Mouse (Mus musculus): ENCODE measurements at regions not wholly inside any gene's neighbourhood (a gene's known extent, or its start where the extent isn't known, plus 50 kb on each side); places are given as distances from the start of the nearest gene placed in this dataset.

DNA sequence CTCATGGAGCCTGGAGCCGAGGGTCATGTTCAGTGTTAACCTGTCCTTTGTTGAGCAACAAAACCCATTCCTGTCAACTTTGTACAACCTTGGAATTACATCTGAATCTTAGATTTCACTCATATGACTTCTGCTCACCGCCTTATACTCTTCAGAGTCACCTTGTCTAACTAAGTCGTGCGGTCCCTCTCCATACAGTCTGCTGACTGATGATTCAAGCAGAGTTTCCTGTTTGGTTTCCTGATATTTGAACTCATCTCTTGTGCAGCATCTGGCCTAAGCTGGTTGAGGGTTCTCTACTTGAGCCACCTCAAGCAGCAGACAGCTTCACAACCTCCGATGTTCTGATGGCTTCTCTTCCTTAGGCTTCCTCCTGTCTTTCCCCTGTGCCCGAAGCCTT, 78.3 kb upstream of the Ccn6 start:
- Histone ChIP-seq H3K4me1 (ENCODE audit: control insufficient read depth, insufficient read depth, low read length) (peaks cover 3% of the 10 kb centered on the region; the same call in 1 of the 2 replicates), H3K27ac (ENCODE audit: low read length) (no peak overlapping the region), H3K4me2 (ENCODE audit: low read depth, low read length) (no peak overlapping the region), H3K4me3 (replicated peaks; ENCODE audit: low read length) (no peak overlapping the region), H3K9me3 (replicated peaks; ENCODE audit: control insufficient read depth, low read length) (no peaks in the 10 kb centered on the region), H3K9ac (ENCODE audit: low read length) (no peak overlapping the region), H3K27me3 (ENCODE audit: control insufficient read depth, insufficient read depth, low read length) (no peaks in the 10 kb centered on the region), H3K36me3 (ENCODE audit: control insufficient read depth, insufficient read depth, low read length) (no peaks in the 10 kb centered on the region)
- no peak for ATAC-seq (ENCODE audit: insufficient read depth, low FRiP score)
- WGBS, result 79% methylated on average over 6 of the region's 6 CpGs

GRCm38 (mm10) chr10:39241486-39241885, 77.9 kb upstream of the Ccn6 start:
- ATAC-seq (ENCODE audit: insufficient read depth, low FRiP score), result no peak
- Histone ChIP-seq H3K27me3 (ENCODE audit: control insufficient read depth, insufficient read depth, low read length) (no peaks in the 10 kb centered on the region), H3K9ac (ENCODE audit: low read length) (no peak overlapping the region), H3K4me1 (ENCODE audit: control insufficient read depth, insufficient read depth, low read length) (peaks cover 3% of the 10 kb centered on the region; the same call in 1 of the 2 replicates), H3K36me3 (ENCODE audit: control insufficient read depth, insufficient read depth, low read length) (no peaks in the 10 kb centered on the region), H3K4me2 (ENCODE audit: low read depth, low read length) (no peak overlapping the region), H3K27ac (ENCODE audit: low read length) (no peak overlapping the region), H3K4me3 (replicated peaks; ENCODE audit: low read length) (no peak overlapping the region), H3K9me3 (replicated peaks; ENCODE audit: control insufficient read depth, low read length) (no peaks in the 10 kb centered on the region)
- 72% methylated on average over 3 of the region's 3 CpGs for WGBS

- Histone ChIP-seq H3K4me3 (replicated peaks; ENCODE audit: low read length) (no peak overlapping the region), H3K9me3 (replicated peaks; ENCODE audit: control insufficient read depth, low read length) (no peaks in the 10 kb centered on the region), H3K27ac (ENCODE audit: low read length) (no peak overlapping the region), H3K4me1 (ENCODE audit: control insufficient read depth, insufficient read depth, low read length) (peaks cover 3% of the 10 kb centered on the region; the same call in 1 of the 2 replicates), H3K9ac (ENCODE audit: low read length) (no peak overlapping the region), H3K36me3 (ENCODE audit: control insufficient read depth, insufficient read depth, low read length) (no peaks in the 10 kb centered on the region), H3K4me2 (ENCODE audit: low read depth, low read length) (no peak overlapping the region), H3K27me3 (ENCODE audit: control insufficient read depth, insufficient read depth, low read length) (no peaks in the 10 kb centered on the region)
- ATAC-seq (ENCODE audit: insufficient read depth, low FRiP score), result no peak
- 89% methylated on average over 7 of the region's 7 CpGs for WGBS
Measured at GRCm38 (mm10) chr10:39240966-39241365, 77.4 kb upstream of the Ccn6 start.

DNA sequence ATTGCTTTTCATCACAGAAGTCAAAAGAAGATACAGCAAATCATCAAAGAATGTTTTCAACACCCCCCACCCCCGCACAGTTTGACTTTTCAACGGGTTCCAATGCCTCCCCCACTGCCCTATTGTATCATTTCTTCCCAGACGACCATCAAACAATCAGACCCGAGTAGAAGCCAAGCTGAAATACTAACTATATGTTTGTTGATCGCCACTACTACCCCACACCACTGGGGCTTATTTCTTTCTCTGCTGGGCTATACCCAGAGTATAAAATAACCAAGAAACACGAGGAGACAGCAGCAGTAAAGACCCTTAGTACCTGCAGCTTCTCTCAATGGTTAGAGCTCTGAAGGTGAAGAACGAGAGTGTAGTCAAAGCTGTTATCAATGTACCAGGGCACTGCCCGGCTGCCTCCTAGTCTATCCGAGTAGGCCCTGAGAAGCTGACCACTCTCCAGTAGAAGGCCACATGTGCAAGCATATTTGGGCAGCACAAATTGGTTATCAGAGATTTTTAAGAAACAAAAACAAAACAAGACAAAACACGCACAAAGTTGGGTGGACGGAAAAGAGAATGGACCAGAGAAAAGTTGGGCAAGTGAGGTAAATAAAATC, 76.7 kb upstream of the Ccn6 start:
- 50% methylated on average over 11 of the region's 11 CpGs for WGBS
- ATAC-seq (ENCODE audit: insufficient read depth, low FRiP score), result no peak
- peaks cover 3% of the 10 kb centered on the region; the same call in 1 of the 2 replicates for H3K4me1 ChIP-seq (ENCODE audit: control insufficient read depth, insufficient read depth, low read length)
- H3K4me3 ChIP-seq (replicated peaks; ENCODE audit: low read length), result no peak overlapping the region
- H3K27me3 ChIP-seq (ENCODE audit: control insufficient read depth, insufficient read depth, low read length), result no peaks in the 10 kb centered on the region
- H3K36me3 ChIP-seq (ENCODE audit: control insufficient read depth, insufficient read depth, low read length), result no peaks in the 10 kb centered on the region
- H3K4me2 ChIP-seq (ENCODE audit: low read depth, low read length), result peak overlapping the region; percentile 39
- no peak overlapping the region for H3K27ac ChIP-seq (ENCODE audit: low read length)
- no peaks in the 10 kb centered on the region for H3K9me3 ChIP-seq (replicated peaks; ENCODE audit: control insufficient read depth, low read length)
- peak overlapping the region; percentile 55 for H3K9ac ChIP-seq (ENCODE audit: low read length)

- no peaks in the 10 kb centered on the region for H3K36me3 ChIP-seq (ENCODE audit: control insufficient read depth, insufficient read depth, low read length)
- WGBS, result 17% methylated on average over 17 of the region's 17 CpGs
- H3K4me3 ChIP-seq (replicated peaks; ENCODE audit: low read length), result no peak overlapping the region
- H3K9me3 ChIP-seq (replicated peaks; ENCODE audit: control insufficient read depth, low read length), result no peaks in the 10 kb centered on the region
- no peaks in the 10 kb centered on the region for H3K27me3 ChIP-seq (ENCODE audit: control insufficient read depth, insufficient read depth, low read length)
- peak overlapping the region; percentile 39 for H3K4me2 ChIP-seq (ENCODE audit: low read depth, low read length)
- peak; percentile 72; the same call in 1 of the 2 replicates for ATAC-seq (ENCODE audit: insufficient read depth, low FRiP score)
- peaks cover 3% of the 10 kb centered on the region; the same call in 1 of the 2 replicates for H3K4me1 ChIP-seq (ENCODE audit: control insufficient read depth, insufficient read depth, low read length)
- H3K27ac ChIP-seq (ENCODE audit: low read length), result no peak overlapping the region
- peak overlapping the region; percentile 55 for H3K9ac ChIP-seq (ENCODE audit: low read length)
Measured at GRCm38 (mm10) chr10:39239498-39240177, 76.0 kb upstream of the Ccn6 start.

DNA sequence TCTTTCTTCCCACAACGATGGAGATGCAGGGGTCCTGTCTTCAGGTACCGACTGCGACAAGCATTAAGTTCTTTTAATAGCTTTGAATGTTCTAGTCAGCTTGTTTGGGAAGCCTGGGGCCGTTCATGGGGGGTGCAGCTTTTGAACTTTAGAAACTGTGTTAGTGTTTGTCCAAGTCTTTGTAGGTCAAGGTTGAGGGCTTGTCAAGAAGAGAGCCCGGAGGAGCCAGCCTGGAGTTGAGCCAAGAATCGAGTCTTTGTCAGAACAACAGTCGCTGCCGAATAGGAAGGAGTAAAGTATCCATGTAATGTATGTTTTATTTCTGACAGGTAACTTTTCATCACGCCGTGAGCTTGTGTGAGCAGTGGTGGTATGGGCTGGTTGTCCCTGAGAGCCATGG, 75.0 kb upstream of the Ccn6 start:
- H3K36me3 ChIP-seq (ENCODE audit: control insufficient read depth, insufficient read depth, low read length), result no peaks in the 10 kb centered on the region
- no peak overlapping the region for H3K27ac ChIP-seq (ENCODE audit: low read length)
- H3K9ac ChIP-seq (ENCODE audit: low read length), result no peak overlapping the region
- no peak for ATAC-seq (ENCODE audit: insufficient read depth, low FRiP score)
- no peaks in the 10 kb centered on the region for H3K9me3 ChIP-seq (replicated peaks; ENCODE audit: control insufficient read depth, low read length)
- H3K4me1 ChIP-seq (ENCODE audit: control insufficient read depth, insufficient read depth, low read length), result peaks cover 3% of the 10 kb centered on the region; the same call in 1 of the 2 replicates
- no peak overlapping the region for H3K4me2 ChIP-seq (ENCODE audit: low read depth, low read length)
- H3K4me3 ChIP-seq (replicated peaks; ENCODE audit: low read length), result no peak overlapping the region
- 53% methylated on average over 10 of the region's 10 CpGs for WGBS
- H3K27me3 ChIP-seq (ENCODE audit: control insufficient read depth, insufficient read depth, low read length), result no peaks in the 10 kb centered on the region

- Histone ChIP-seq H3K27ac (ENCODE audit: low read length) (no peak overlapping the region), H3K36me3 (ENCODE audit: control insufficient read depth, insufficient read depth, low read length) (no peaks in the 10 kb centered on the region), H3K27me3 (ENCODE audit: control insufficient read depth, insufficient read depth, low read length) (no peaks in the 10 kb centered on the region), H3K4me3 (replicated peaks; ENCODE audit: low read length) (no peak overlapping the region), H3K9me3 (replicated peaks; ENCODE audit: control insufficient read depth, low read length) (no peaks in the 10 kb centered on the region), H3K4me2 (ENCODE audit: low read depth, low read length) (no peak overlapping the region), H3K4me1 (ENCODE audit: control insufficient read depth, insufficient read depth, low read length) (peaks cover 3% of the 10 kb centered on the region; the same call in 1 of the 2 replicates), H3K9ac (ENCODE audit: low read length) (no peak overlapping the region)
- 78% methylated on average over 4 of the region's 4 CpGs for WGBS
- no peak for ATAC-seq (ENCODE audit: insufficient read depth, low FRiP score)
Measured at GRCm38 (mm10) chr10:39237549-39237948, 74.0 kb upstream of the Ccn6 start.

GRCm38 (mm10) chr10:39233926-39234450, 70.4 kb upstream of the Ccn6 start:
- Histone ChIP-seq H3K9me3 (replicated peaks; ENCODE audit: control insufficient read depth, low read length) (no peaks in the 10 kb centered on the region), H3K4me1 (ENCODE audit: control insufficient read depth, insufficient read depth, low read length) (no peaks in the 10 kb centered on the region), H3K36me3 (ENCODE audit: control insufficient read depth, insufficient read depth, low read length) (no peaks in the 10 kb centered on the region), H3K27ac (ENCODE audit: low read length) (no peak overlapping the region), H3K4me2 (ENCODE audit: low read depth, low read length) (no peak overlapping the region), H3K4me3 (replicated peaks; ENCODE audit: low read length) (no peak overlapping the region), H3K27me3 (ENCODE audit: control insufficient read depth, insufficient read depth, low read length) (no peaks in the 10 kb centered on the region), H3K9ac (ENCODE audit: low read length) (no peak overlapping the region)
- WGBS, result 72% methylated on average over 8 of the region's 8 CpGs
- ATAC-seq (ENCODE audit: insufficient read depth, low FRiP score), result no peak

- no peaks in the 10 kb centered on the region for H3K27me3 ChIP-seq (ENCODE audit: control insufficient read depth, insufficient read depth, low read length)
- H3K36me3 ChIP-seq (ENCODE audit: control insufficient read depth, insufficient read depth, low read length), result no peaks in the 10 kb centered on the region
- WGBS, result 91% methylated on average over 7 of the region's 7 CpGs
- H3K4me2 ChIP-seq (ENCODE audit: low read depth, low read length), result no peak overlapping the region
- H3K27ac ChIP-seq (ENCODE audit: low read length), result no peak overlapping the region
- ATAC-seq (ENCODE audit: insufficient read depth, low FRiP score), result no peak
- no peak overlapping the region for H3K4me3 ChIP-seq (replicated peaks; ENCODE audit: low read length)
- no peak overlapping the region for H3K9ac ChIP-seq (ENCODE audit: low read length)
- H3K4me1 ChIP-seq (ENCODE audit: control insufficient read depth, insufficient read depth, low read length), result no peaks in the 10 kb centered on the region
- H3K9me3 ChIP-seq (replicated peaks; ENCODE audit: control insufficient read depth, low read length), result no peaks in the 10 kb centered on the region
Measured at GRCm38 (mm10) chr10:39233191-39233590, 69.6 kb upstream of the Ccn6 start.
